Mouse (Mus musculus): ENCODE data around the gene Mbd3. TPM values are rescaled to one million over a fixed set of nuclear protein-coding genes. Genes with fewer than 3 reads are reported as not detected.

Mbd3 gene
- total and polyA plus RNA-seq, 3 experiments = 48.7 to 131 (median 67.0) TPM

GRCm38 (mm10) chr10:80445898-80446601 lies 46.7 kb upstream of the Mbd3 start:
- peak overlapping the region; percentile 39 for H3K4me2 ChIP-seq (ENCODE audit: insufficient read depth, low read depth, poor library complexity, severe bottlenecking)
- in situ Hi-C loops (cut with MboI; ENCODE audit: low pct_ligation_motif_present, low pct_unique_long_range_greater_than_20kb, low sequenced_read_pairs) = loop anchor here (5.0 to 25.0 kb wide), 3 partner anchors 61 to 241 kb away; partner anchors contain the start of gene Mknk2

GRCm38 (mm10) chr10:80445052-80445451 lies 45.7 kb upstream of the Mbd3 start:
- Histone ChIP-seq H3K27ac (ENCODE audit: insufficient read depth, low read depth) (peak overlapping the region; percentile 91), H3K9ac (ENCODE audit: insufficient read depth, low read depth) (0 out of 2 replicates have a peak overlapping the region, but pooled peaks have one; percentile 2), H3K36me3 (replicated peaks in 1 of 2; ENCODE audit: control insufficient read depth in 1 of 2, insufficient read depth in 1 of 2, low read length in 1 of 2) (no peaks in the 10 kb centered on the region), H3K4me2 (ENCODE audit: insufficient read depth, low read depth, poor library complexity, severe bottlenecking) (peak overlapping the region; percentile 5; the same call in 1 of the 2 replicates), H3K9me3 (replicated peaks; ENCODE audit: low read length) (peaks cover 1% of the 10 kb centered on the region), H3K4me1 (ENCODE audit: control insufficient read depth in 1 of 2, insufficient read depth in 2 of 2) (peaks cover 28 to 58% of the 10 kb centered on the region in 2 experiments), H3K27me3 (replicated peaks) (peaks cover 19% of the 10 kb centered on the region), H3K79me2 (replicated peaks; ENCODE audit: control insufficient read depth, extremely low read depth, insufficient read depth, poor library complexity, severe bottlenecking) (no peaks in the 10 kb centered on the region), H3K4me3 (replicated peaks in 1 of 3; ENCODE audit: low read depth in 2 of 3, low read length in 2 of 3, poor library complexity in 1 of 3) (no peak overlapping the region)
- dilution Hi-C loops (cut with MboI; ENCODE audit: extremely low pct_ligation_motif_present, extremely low pct_unique_long_range_greater_than_20kb, low sequenced_read_pairs) = no loop called here
- in situ Hi-C loops (cut with MboI; ENCODE audit: low pct_ligation_motif_present, low pct_unique_long_range_greater_than_20kb, low sequenced_read_pairs) = loop anchor here (5.0 to 25.0 kb wide), 3 partner anchors 62 to 242 kb away; partner anchors contain the start of gene Mknk2
- peak; percentile 75 for DNase-seq (ENCODE audit: extremely low read depth)
- TF ChIP-seq USF2 (conservative IDR thresholded peaks at IDR 0.05; ENCODE audit: low read depth, low read length) (no peak), TCF12 (IDR thresholded peaks at IDR 0.05; ENCODE audit: low read depth, low read length) (0 out of 2 replicates have a peak, but pooled peaks have one; percentile 19), SMC3 (IDR thresholded peaks at IDR 0.05; ENCODE audit: low read depth, low read length) (no peak), UBTF (IDR thresholded peaks at IDR 0.05; ENCODE audit: low read depth, low read length) (no peak), JUN (IDR thresholded peaks at IDR 0.05; ENCODE audit: insufficient read depth, low read depth, low read length) (no peak), E2F4 (IDR thresholded peaks at IDR 0.05; ENCODE audit: insufficient replicate concordance, low read depth, low read length) (no peak), POLR2A (IDR thresholded peaks at IDR 0.05; ENCODE audit: low read depth, low read length) (no peak; the same call in 1 of the 2 replicates), MAX (IDR thresholded peaks at IDR 0.05; ENCODE audit: low read length) (no peak), ZKSCAN1 (IDR thresholded peaks at IDR 0.05; ENCODE audit: borderline replicate concordance, low read depth, low read length) (no peak), GABPA (IDR thresholded peaks at IDR 0.05; ENCODE audit: insufficient replicate concordance, low read depth, low read length) (no peak), USF1 (IDR thresholded peaks at IDR 0.05; ENCODE audit: low read depth, low read length) (no peak), PAX5 (IDR thresholded peaks at IDR 0.05; ENCODE audit: low read length) (no peak), TBP (conservative IDR thresholded peaks at IDR 0.05; ENCODE audit: low read depth, low read length) (no peak), CTCF (conservative IDR thresholded peaks at IDR 0.05 in 1 of 2, IDR thresholded peaks at IDR 0.05 in 1 of 2; ENCODE audit: low read depth in 2 of 2, low read length in 2 of 2) (no peak), IRF4 (IDR thresholded peaks at IDR 0.05; ENCODE audit: low read depth, low read length) (0 out of 2 replicates have a peak, but pooled peaks have one; percentile 45), MAZ (IDR thresholded peaks at IDR 0.05; ENCODE audit: low read depth, low read length) (no peak), CHD1 (IDR thresholded peaks at IDR 0.05; ENCODE audit: low read depth, low read length) (no peak), ZNF384 (IDR thresholded peaks at IDR 0.05; ENCODE audit: low read depth, low read length) (no peak), JUND (conservative IDR thresholded peaks at IDR 0.05; ENCODE audit: low read depth, low read length) (no peak), ZMIZ1 (IDR thresholded peaks at IDR 0.05; ENCODE audit: low read depth, low read length) (no peak), CHD2 (IDR thresholded peaks at IDR 0.05; ENCODE audit: low read length) (peak; percentile 80)

More at GRCm38 (mm10) chr10:80445898-80446601, 46.7 kb upstream of the Mbd3 start:
- peak overlapping the region; percentile 29; the same call in 1 of the 2 replicates for H3K27ac ChIP-seq (ENCODE audit: insufficient read depth, low read depth)
- H3K4me3 ChIP-seq (replicated peaks in 1 of 3; ENCODE audit: low read depth in 2 of 3, low read length in 2 of 3, poor library complexity in 1 of 3) = no peak overlapping the region
- no peaks in the 10 kb centered on the region for H3K36me3 ChIP-seq (replicated peaks in 1 of 2; ENCODE audit: control insufficient read depth in 1 of 2, insufficient read depth in 1 of 2, low read length in 1 of 2)
- peak; percentile 76 for DNase-seq (ENCODE audit: extremely low read depth)
- peaks cover 26 to 56% of the 10 kb centered on the region in 2 experiments for H3K4me1 ChIP-seq (ENCODE audit: control insufficient read depth in 1 of 2, insufficient read depth in 2 of 2)
- no peaks in the 10 kb centered on the region for H3K79me2 ChIP-seq (replicated peaks; ENCODE audit: control insufficient read depth, extremely low read depth, insufficient read depth, poor library complexity, severe bottlenecking)
- no peak overlapping the region for H3K9ac ChIP-seq (ENCODE audit: insufficient read depth, low read depth)
- peaks cover 19% of the 10 kb centered on the region for H3K27me3 ChIP-seq (replicated peaks)
- dilution Hi-C loops (cut with MboI; ENCODE audit: extremely low pct_ligation_motif_present, extremely low pct_unique_long_range_greater_than_20kb, low sequenced_read_pairs) = no loop called here
- TF ChIP-seq NRF1 (IDR thresholded peaks at IDR 0.05; ENCODE audit: low read depth, low read length) = peak; percentile 85
- peak; percentile 80 for TF ChIP-seq BHLHE40 (IDR thresholded peaks at IDR 0.05; ENCODE audit: low read depth, low read length)
- no peak for TF ChIP-seq UBTF (IDR thresholded peaks at IDR 0.05; ENCODE audit: low read depth, low read length)
- no peak; the same call in 1 of the 2 replicates for TF ChIP-seq MEF2A (IDR thresholded peaks at IDR 0.05; ENCODE audit: borderline replicate concordance, low read depth, low read length)
- peak; percentile 5; the same call in 1 of the 2 replicates for TF ChIP-seq ETS1 (conservative IDR thresholded peaks at IDR 0.05; ENCODE audit: low read depth, low read length)
- TF ChIP-seq NELFE (IDR thresholded peaks at IDR 0.05; ENCODE audit: low read depth, low read length) = peak; percentile 41; the same call in 1 of the 2 replicates
- TF ChIP-seq ZC3H11A (IDR thresholded peaks at IDR 0.05; ENCODE audit: low read depth, low read length) = peak; percentile 63
- TF ChIP-seq IRF4 (IDR thresholded peaks at IDR 0.05; ENCODE audit: low read depth, low read length) = peak; percentile 39; the same call in 1 of the 2 replicates
- TF ChIP-seq MAFK (IDR thresholded peaks at IDR 0.05; ENCODE audit: insufficient replicate concordance, low read length) = 0 out of 2 replicates have a peak, but pooled peaks have one; percentile 7
- TF ChIP-seq USF1 (IDR thresholded peaks at IDR 0.05; ENCODE audit: low read depth, low read length) = 0 out of 2 replicates have a peak, but pooled peaks have one; percentile 3
- peak; percentile 90 for TF ChIP-seq SMC3 (IDR thresholded peaks at IDR 0.05; ENCODE audit: low read depth, low read length)
- TF ChIP-seq SIN3A (IDR thresholded peaks at IDR 0.05; ENCODE audit: low read length) = peak; percentile 27; the same call in 1 of the 2 replicates
- no peak for TF ChIP-seq TBP (conservative IDR thresholded peaks at IDR 0.05; ENCODE audit: low read depth, low read length)
- TF ChIP-seq TCF12 (IDR thresholded peaks at IDR 0.05; ENCODE audit: low read depth, low read length) = peak; percentile 33; the same call in 1 of the 2 replicates
- TF ChIP-seq MXI1 (IDR thresholded peaks at IDR 0.05; ENCODE audit: low read depth, low read length) = no peak
- TF ChIP-seq POLR2A (IDR thresholded peaks at IDR 0.05; ENCODE audit: low read depth, low read length) = no peak
- TF ChIP-seq MAZ (IDR thresholded peaks at IDR 0.05; ENCODE audit: low read depth, low read length) = peak; percentile 73
- peak; percentile 98 for TF ChIP-seq RAD21 (IDR thresholded peaks at IDR 0.05; ENCODE audit: low read depth, low read length)
- TF ChIP-seq MYC (IDR thresholded peaks at IDR 0.05; ENCODE audit: low read depth, low read length) = peak; percentile 57
- no peak for TF ChIP-seq PAX5 (IDR thresholded peaks at IDR 0.05; ENCODE audit: low read length)
- TF ChIP-seq HCFC1 (IDR thresholded peaks at IDR 0.05; ENCODE audit: low read depth, low read length) = peak; percentile 10; the same call in 1 of the 2 replicates
- TF ChIP-seq GABPA (IDR thresholded peaks at IDR 0.05; ENCODE audit: insufficient replicate concordance, low read depth, low read length) = no peak
- peak; percentile 18; the same call in 1 of the 2 replicates for TF ChIP-seq ELF1 (IDR thresholded peaks at IDR 0.05; ENCODE audit: low read depth, low read length)
- no peak for TF ChIP-seq POLR2AphosphoS2 (IDR thresholded peaks at IDR 0.05; ENCODE audit: low read depth, low read length)
- peak; percentile 87 to 96 for TF ChIP-seq CTCF (conservative IDR thresholded peaks at IDR 0.05 in 1 of 2, IDR thresholded peaks at IDR 0.05 in 1 of 2; ENCODE audit: low read depth in 2 of 2, low read length in 2 of 2)
- peaks cover 2% of the 10 kb centered on the region for H3K9me3 ChIP-seq (replicated peaks; ENCODE audit: low read length)
